Mouse (Mus musculus): ENCODE data around the gene Gramd4. TPM values are rescaled to one million over a fixed set of nuclear protein-coding genes. Genes with fewer than 3 reads are reported as not detected.

The Gramd4 gene
- polyA plus RNA-seq, 1 experiment from 2014 or later, result 8.7 TPM

GRCm38 (mm10) chr15:86087591-86088149, 30.2 kb downstream of the Gramd4 start:
- Histone ChIP-seq H3K4me3 (ENCODE audit: low read depth, low read length) (no peak overlapping the region), H3K36me3 (ENCODE audit: control insufficient read depth, insufficient read depth, low read length) (no peaks in the 10 kb centered on the region), H3K9ac (ENCODE audit: low read depth, low read length) (no peak overlapping the region), H3K27me3 (ENCODE audit: control insufficient read depth, insufficient read depth, low read length) (no peaks in the 10 kb centered on the region), H3K4me2 (replicated peaks; ENCODE audit: low read depth, low read length) (no peak overlapping the region), H3K9me3 (ENCODE audit: control insufficient read depth, low read length) (no peaks in the 10 kb centered on the region), H3K27ac (ENCODE audit: low read depth, low read length) (no peak overlapping the region), H3K4me1 (replicated peaks; ENCODE audit: control insufficient read depth, insufficient read depth, low read length) (peaks cover 15% of the 10 kb centered on the region)
- no peak for ATAC-seq (ENCODE audit: low FRiP score)
- WGBS, result 35% methylated on average over 14 of the region's 14 CpGs
- peak; percentile 37 for DNase-seq (ENCODE audit: low spot score)

GRCm38 (mm10) chr15:86088266-86088790, 30.8 kb downstream of the Gramd4 start:
- Histone ChIP-seq H3K27ac (ENCODE audit: low read depth, low read length) (no peak overlapping the region), H3K4me3 (ENCODE audit: low read depth, low read length) (no peak overlapping the region), H3K27me3 (ENCODE audit: control insufficient read depth, insufficient read depth, low read length) (no peaks in the 10 kb centered on the region), H3K36me3 (ENCODE audit: control insufficient read depth, insufficient read depth, low read length) (no peaks in the 10 kb centered on the region), H3K4me2 (replicated peaks; ENCODE audit: low read depth, low read length) (no peak overlapping the region), H3K9ac (ENCODE audit: low read depth, low read length) (no peak overlapping the region), H3K4me1 (replicated peaks; ENCODE audit: control insufficient read depth, insufficient read depth, low read length) (peaks cover 15% of the 10 kb centered on the region), H3K9me3 (ENCODE audit: control insufficient read depth, low read length) (no peaks in the 10 kb centered on the region)
- 88% methylated on average over 11 of the region's 11 CpGs for WGBS
- DNase-seq (ENCODE audit: low spot score), result no peak
- ATAC-seq (ENCODE audit: low FRiP score), result no peak

- Histone ChIP-seq H3K4me2 (replicated peaks; ENCODE audit: low read depth, low read length) (no peak overlapping the region), H3K4me1 (replicated peaks; ENCODE audit: control insufficient read depth, insufficient read depth, low read length) (peaks cover 15% of the 10 kb centered on the region), H3K9ac (ENCODE audit: low read depth, low read length) (no peak overlapping the region), H3K9me3 (ENCODE audit: control insufficient read depth, low read length) (no peaks in the 10 kb centered on the region), H3K27ac (ENCODE audit: low read depth, low read length) (no peak overlapping the region), H3K36me3 (ENCODE audit: control insufficient read depth, insufficient read depth, low read length) (no peaks in the 10 kb centered on the region), H3K4me3 (ENCODE audit: low read depth, low read length) (no peak overlapping the region), H3K27me3 (ENCODE audit: control insufficient read depth, insufficient read depth, low read length) (no peaks in the 10 kb centered on the region)
- no peak for DNase-seq (ENCODE audit: low spot score)
- 83% methylated on average over 13 of the region's 13 CpGs for WGBS
- no peak for ATAC-seq (ENCODE audit: low FRiP score)
These were observed 31.7 kb downstream of the Gramd4 start for GRCm38 (mm10) chr15:86089091-86089744.

GRCm38 (mm10) chr15:86089991-86090529, 32.6 kb downstream of the Gramd4 start:
- no peak for DNase-seq (ENCODE audit: low spot score)
- ATAC-seq (ENCODE audit: low FRiP score), result no peak
- peaks cover 13% of the 10 kb centered on the region for H3K4me1 ChIP-seq (replicated peaks; ENCODE audit: control insufficient read depth, insufficient read depth, low read length)
- H3K9me3 ChIP-seq (ENCODE audit: control insufficient read depth, low read length), result no peaks in the 10 kb centered on the region
- no peak overlapping the region for H3K9ac ChIP-seq (ENCODE audit: low read depth, low read length)
- 44% methylated on average over 11 of the region's 11 CpGs for WGBS
- no peak overlapping the region for H3K4me2 ChIP-seq (replicated peaks; ENCODE audit: low read depth, low read length)
- H3K27ac ChIP-seq (ENCODE audit: low read depth, low read length), result 0 out of 2 replicates have a peak overlapping the region, but pooled peaks have one; percentile 11
- H3K36me3 ChIP-seq (ENCODE audit: control insufficient read depth, insufficient read depth, low read length), result no peaks in the 10 kb centered on the region
- no peak overlapping the region for H3K4me3 ChIP-seq (ENCODE audit: low read depth, low read length)
- no peaks in the 10 kb centered on the region for H3K27me3 ChIP-seq (ENCODE audit: control insufficient read depth, insufficient read depth, low read length)

GRCm38 (mm10) chr15:86090578-86090977, 33.1 kb downstream of the Gramd4 start:
- Histone ChIP-seq H3K9ac (ENCODE audit: low read depth, low read length) (no peak overlapping the region), H3K27me3 (ENCODE audit: control insufficient read depth, insufficient read depth, low read length) (no peaks in the 10 kb centered on the region)

GRCm38 (mm10) chr15:86091201-86091997, 33.9 kb downstream of the Gramd4 start:
- Histone ChIP-seq H3K4me1 (replicated peaks; ENCODE audit: control insufficient read depth, insufficient read depth, low read length) (peaks cover 12% of the 10 kb centered on the region), H3K9me3 (ENCODE audit: control insufficient read depth, low read length) (no peaks in the 10 kb centered on the region), H3K27ac (ENCODE audit: low read depth, low read length) (no peak overlapping the region), H3K4me3 (ENCODE audit: low read depth, low read length) (no peak overlapping the region), H3K36me3 (ENCODE audit: control insufficient read depth, insufficient read depth, low read length) (no peaks in the 10 kb centered on the region), H3K27me3 (ENCODE audit: control insufficient read depth, insufficient read depth, low read length) (no peaks in the 10 kb centered on the region), H3K4me2 (replicated peaks; ENCODE audit: low read depth, low read length) (no peak overlapping the region), H3K9ac (ENCODE audit: low read depth, low read length) (no peak overlapping the region)
- WGBS, result 94% methylated on average over 23 of the region's 23 CpGs
- ATAC-seq (ENCODE audit: low FRiP score) (no peak), DNase-seq (ENCODE audit: low spot score) (no peak)

More at GRCm38 (mm10) chr15:86090578-86090977, 33.1 kb downstream of the Gramd4 start:
- Histone ChIP-seq H3K4me1 (replicated peaks; ENCODE audit: control insufficient read depth, insufficient read depth, low read length) (peaks cover 13% of the 10 kb centered on the region), H3K27ac (ENCODE audit: low read depth, low read length) (no peak overlapping the region), H3K4me3 (ENCODE audit: low read depth, low read length) (no peak overlapping the region), H3K4me2 (replicated peaks; ENCODE audit: low read depth, low read length) (no peak overlapping the region), H3K9me3 (ENCODE audit: control insufficient read depth, low read length) (no peaks in the 10 kb centered on the region), H3K36me3 (ENCODE audit: control insufficient read depth, insufficient read depth, low read length) (no peaks in the 10 kb centered on the region)
- DNase-seq (ENCODE audit: low spot score) (no peak), ATAC-seq (ENCODE audit: low FRiP score) (no peak)
- 89% methylated on average over 8 of the region's 8 CpGs for WGBS

GRCm38 (mm10) chr15:86091998-86092670, 34.6 kb downstream of the Gramd4 start:
- WGBS, result 93% methylated on average over 12 of the region's 12 CpGs
- Histone ChIP-seq H3K27ac (ENCODE audit: low read depth, low read length) (no peak overlapping the region), H3K4me2 (replicated peaks; ENCODE audit: low read depth, low read length) (no peak overlapping the region)

GRCm38 (mm10) chr15:86093236-86093635, 35.7 kb downstream of the Gramd4 start:
- 96% methylated on average over 1 of the region's 1 CpGs for WGBS
- no peak for ATAC-seq (ENCODE audit: low FRiP score)

More at GRCm38 (mm10) chr15:86091998-86092670, 34.6 kb downstream of the Gramd4 start:
- Histone ChIP-seq H3K9me3 (ENCODE audit: control insufficient read depth, low read length) (no peaks in the 10 kb centered on the region), H3K9ac (ENCODE audit: low read depth, low read length) (no peak overlapping the region), H3K4me1 (replicated peaks; ENCODE audit: control insufficient read depth, insufficient read depth, low read length) (peaks cover 7% of the 10 kb centered on the region), H3K36me3 (ENCODE audit: control insufficient read depth, insufficient read depth, low read length) (no peaks in the 10 kb centered on the region), H3K4me3 (ENCODE audit: low read depth, low read length) (no peak overlapping the region), H3K27me3 (ENCODE audit: control insufficient read depth, insufficient read depth, low read length) (no peaks in the 10 kb centered on the region)
- DNase-seq (ENCODE audit: low spot score) (no peak), ATAC-seq (ENCODE audit: low FRiP score) (no peak)

More at GRCm38 (mm10) chr15:86093236-86093635, 35.7 kb downstream of the Gramd4 start:
- Histone ChIP-seq H3K4me2 (replicated peaks; ENCODE audit: low read depth, low read length) (no peak overlapping the region), H3K27ac (ENCODE audit: low read depth, low read length) (no peak overlapping the region), H3K27me3 (ENCODE audit: control insufficient read depth, insufficient read depth, low read length) (no peaks in the 10 kb centered on the region), H3K36me3 (ENCODE audit: control insufficient read depth, insufficient read depth, low read length) (no peaks in the 10 kb centered on the region), H3K4me1 (replicated peaks; ENCODE audit: control insufficient read depth, insufficient read depth, low read length) (peaks cover 4% of the 10 kb centered on the region; the same call in 1 of the 2 replicates), H3K4me3 (ENCODE audit: low read depth, low read length) (no peak overlapping the region), H3K9ac (ENCODE audit: low read depth, low read length) (no peak overlapping the region), H3K9me3 (ENCODE audit: control insufficient read depth, low read length) (no peaks in the 10 kb centered on the region)
- no peak for DNase-seq (ENCODE audit: low spot score)

All from hindbrain, embryonic 11.5 days (tissue).